Mouse (Mus musculus): ENCODE data around the gene Ppt2. TPM values are rescaled to one million over a fixed set of nuclear protein-coding genes. Genes with fewer than 3 reads are reported as not detected.

The Ppt2 gene
- total RNA-seq, 2 experiments from 2014 or later = 26.8 to 41.4 TPM

DNA sequence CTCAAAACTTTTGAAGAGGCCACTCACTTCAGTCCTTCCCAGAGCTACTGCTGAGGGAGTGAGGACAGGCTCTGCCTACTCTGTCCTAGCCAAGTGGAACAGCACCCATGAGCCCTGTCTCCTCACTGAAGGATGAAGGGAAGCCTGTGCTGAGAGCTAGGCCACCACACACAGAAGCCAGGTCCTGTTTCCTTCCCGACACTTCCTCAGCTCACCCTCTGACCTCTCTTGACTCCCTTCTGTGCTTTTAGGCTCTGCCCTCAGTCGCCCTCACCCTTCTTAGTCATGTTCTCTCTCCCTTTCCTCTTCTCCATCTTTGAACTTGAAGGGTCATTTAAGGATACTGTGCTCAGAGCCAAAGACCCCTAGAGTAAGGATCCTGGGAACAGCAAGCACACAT is 29.0 kb upstream of the Ppt2 start:
- ATAC-seq (ENCODE audit: poor library complexity, severe bottlenecking) = no peak

DNA sequence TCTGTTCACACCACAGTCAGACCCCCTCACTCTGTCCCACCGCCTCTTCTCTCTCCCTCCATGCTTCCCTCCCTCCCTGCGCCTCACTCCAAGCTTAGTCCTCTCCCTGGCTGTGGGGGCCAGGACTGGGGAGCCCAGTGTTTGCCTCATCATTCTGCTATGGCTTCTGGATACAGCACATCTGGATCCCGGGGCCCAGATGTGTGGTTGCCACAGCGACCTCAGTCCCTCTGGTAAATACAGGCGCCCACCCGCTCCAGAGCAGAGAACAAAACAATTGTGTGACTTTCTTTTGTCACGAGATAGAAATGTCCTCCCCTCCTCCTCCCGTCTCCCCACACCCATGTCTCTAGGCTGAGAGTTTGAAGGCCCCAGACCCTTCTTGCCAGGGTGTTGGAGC is 28.4 kb upstream of the Ppt2 start:
- no peak for ATAC-seq (ENCODE audit: poor library complexity, severe bottlenecking)

DNA sequence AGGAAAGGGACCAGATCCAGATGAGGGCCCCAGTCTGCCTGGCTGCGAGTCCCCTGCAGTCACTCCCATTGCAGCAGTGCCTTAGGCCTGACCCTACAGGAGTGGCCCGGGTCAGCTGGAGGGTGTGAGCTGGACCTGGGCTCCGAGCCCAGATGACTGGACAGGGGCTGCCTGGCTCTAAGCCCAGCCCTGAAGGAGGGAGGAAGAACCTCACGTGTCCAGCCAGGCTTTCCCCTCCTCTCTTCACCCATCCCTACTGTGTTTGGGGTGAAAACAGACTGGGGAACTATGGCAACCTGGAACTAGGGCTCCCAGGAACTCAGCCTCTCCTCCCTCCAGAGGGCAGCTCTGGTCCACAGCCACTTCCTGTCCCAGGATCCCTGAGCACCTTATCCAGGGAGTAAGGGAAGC is 27.3 kb upstream of the Ppt2 start:
- ATAC-seq (ENCODE audit: poor library complexity, severe bottlenecking) = no peak

DNA sequence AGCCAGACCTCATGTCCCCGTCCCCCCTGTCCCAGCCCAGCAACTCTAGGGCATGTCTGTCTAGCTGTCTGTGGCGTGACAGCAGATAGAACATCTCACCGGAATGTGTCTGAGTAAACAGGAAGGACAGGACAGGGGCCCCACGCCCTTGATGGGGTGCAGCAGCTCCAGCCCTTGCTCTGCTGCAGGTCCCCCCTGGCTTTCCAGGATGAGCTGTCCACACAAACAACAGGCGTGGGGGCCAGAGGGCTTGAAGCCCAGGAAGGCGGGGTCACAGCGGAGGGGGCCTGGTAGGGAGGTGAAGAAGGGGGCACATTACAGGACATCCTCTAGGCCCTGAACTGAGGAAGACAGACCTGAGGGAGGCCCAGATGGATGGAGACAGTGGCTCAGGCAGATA is 26.9 kb upstream of the Ppt2 start:
- ATAC-seq (ENCODE audit: poor library complexity, severe bottlenecking) = no peak

DNA sequence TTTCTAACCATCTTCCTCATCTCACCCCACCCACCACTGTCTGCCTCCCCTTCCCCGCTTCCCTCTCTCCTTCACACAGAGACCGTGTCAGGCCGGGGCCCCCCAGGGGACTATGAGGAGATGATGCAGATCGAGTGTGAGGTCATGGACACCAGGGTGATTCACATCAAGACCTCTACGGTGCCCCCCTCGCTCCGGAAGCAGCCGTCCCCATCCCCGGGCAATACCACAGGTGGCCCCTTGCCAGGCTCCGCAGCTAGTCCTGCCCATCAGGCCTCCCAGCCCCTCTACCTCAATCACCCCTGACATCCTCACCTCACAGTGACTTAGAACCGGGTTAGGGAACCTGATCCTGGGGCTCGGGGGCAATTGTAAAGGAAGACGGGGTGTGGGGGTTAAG is 26.1 kb upstream of the Ppt2 start:
- ATAC-seq (ENCODE audit: poor library complexity, severe bottlenecking) = no peak

DNA sequence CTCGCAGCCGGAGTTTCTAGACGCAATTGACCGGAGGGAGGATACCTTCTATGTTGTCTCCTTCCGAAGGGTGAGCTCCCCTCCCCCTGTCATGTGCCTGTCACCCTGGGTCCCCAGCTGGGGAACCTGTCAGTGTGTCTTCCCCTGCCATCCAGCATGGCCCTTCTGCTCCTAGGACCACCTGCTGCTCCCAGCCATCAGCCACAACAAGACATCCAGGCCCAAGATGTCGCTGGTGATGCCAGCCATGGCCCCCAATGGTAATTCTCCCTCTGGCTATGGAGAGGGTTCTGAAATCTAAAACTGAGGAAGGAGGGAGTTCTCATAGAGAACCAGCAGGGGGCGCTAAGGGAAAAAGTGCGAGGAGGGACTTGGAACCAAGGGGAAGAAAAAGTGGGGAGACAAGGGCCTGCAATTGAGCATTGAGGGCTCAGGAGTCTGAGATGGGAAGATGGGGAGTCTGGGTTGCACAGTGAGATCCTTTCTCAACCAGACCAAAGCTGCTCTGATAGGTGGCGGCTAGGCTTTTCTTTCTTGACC is 25.5 kb upstream of the Ppt2 start:
- peak; percentile 46 for ATAC-seq (ENCODE audit: poor library complexity, severe bottlenecking)

DNA sequence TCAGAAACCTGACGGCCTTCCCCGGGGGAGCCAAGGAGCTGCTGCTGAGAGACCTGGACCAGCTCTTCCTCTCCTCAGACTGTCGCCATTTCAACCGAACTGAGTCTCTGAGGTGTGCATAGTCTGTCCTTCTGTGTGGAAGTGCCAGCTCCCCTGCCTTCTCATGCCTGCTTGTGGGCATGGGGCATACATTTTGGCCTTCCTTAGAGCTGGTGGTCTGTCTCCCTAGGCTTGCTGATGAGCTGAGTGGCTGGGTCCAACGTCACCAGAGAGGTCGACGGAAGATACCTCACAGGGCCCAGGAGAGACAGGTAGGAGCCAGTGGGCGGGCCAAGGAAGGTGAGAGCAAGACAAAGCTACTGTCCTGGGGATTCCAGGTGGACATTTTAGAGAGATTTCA is 24.7 kb upstream of the Ppt2 start:
- ATAC-seq (ENCODE audit: poor library complexity, severe bottlenecking) = no peak

DNA sequence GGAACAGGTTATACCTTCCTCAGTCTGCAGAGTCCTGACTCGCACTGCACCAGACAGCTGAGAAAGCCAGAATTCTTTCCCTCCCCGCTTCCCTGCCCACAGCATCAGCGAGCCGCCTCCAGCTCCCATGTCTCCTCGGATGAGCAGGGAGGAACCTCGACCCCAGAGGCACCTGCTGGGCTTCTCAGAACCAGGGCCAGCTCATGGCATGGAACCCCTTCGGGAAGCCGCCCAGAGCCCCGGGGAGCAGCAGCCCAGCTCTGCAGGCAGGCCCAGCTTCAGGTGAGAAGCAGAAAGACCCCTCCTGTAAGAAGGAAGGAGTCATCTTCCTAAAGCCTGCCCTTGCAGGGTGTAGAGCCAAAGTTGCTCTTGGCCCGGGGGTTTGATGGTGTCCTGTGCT is 24.2 kb upstream of the Ppt2 start:
- ATAC-seq (ENCODE audit: poor library complexity, severe bottlenecking) = no peak

DNA sequence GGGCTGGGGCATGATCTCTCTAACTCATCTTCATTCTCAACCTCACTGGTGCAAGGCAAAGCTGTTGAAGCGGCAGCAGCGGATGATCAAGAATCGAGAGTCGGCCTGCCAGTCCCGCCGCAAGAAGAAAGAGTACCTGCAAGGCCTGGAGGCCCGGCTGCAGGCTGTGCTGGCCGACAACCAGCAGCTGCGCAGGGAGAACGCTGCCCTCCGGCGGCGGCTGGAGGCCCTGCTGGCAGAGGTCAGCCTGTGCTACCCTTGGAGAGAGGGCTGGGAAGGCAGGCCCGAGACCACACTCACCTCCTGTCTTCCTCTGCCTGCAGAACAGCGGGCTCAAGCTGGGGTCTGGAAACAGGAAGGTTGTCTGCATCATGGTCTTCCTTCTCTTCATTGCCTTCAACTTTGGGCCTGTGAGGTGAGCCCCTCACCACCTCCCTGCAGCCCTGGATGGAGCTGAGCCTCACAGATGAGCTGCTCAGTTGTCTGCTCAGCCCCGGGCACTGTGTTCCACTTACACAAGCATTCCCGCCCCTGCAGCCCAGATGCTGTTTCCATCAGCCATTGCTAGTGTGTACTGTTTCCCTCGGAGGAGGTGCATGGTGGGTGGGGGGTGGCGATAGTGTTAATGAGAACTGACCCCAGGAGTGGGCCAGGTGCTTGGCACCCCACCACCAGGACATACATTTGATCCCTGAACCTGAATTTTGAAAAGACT is 23.4 kb upstream of the Ppt2 start:
- ATAC-seq (ENCODE audit: poor library complexity, severe bottlenecking) = 0 out of 2 replicates have a peak, but pooled peaks have one; percentile 27

DNA sequence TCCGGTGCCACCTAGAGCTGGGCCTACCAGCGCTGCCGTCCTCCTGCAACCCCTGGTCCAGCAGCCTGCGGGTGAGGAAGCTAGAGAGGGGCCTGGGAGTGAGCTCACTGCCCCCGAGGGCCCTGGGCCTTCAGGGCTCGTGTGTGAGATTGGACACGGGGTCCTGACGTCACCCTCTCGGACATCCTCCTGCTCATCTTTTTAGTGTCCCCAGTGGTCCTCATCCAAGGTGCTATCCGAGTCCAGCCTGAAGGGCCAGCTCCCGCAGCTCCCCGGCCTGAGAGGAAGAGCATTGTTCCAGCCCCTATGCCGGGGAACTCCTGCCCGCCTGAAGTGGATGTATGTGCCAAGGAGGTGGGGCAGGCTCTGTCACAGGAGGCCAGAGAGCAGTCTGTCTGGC is 22.5 kb upstream of the Ppt2 start:
- no peak for ATAC-seq (ENCODE audit: poor library complexity, severe bottlenecking)

DNA sequence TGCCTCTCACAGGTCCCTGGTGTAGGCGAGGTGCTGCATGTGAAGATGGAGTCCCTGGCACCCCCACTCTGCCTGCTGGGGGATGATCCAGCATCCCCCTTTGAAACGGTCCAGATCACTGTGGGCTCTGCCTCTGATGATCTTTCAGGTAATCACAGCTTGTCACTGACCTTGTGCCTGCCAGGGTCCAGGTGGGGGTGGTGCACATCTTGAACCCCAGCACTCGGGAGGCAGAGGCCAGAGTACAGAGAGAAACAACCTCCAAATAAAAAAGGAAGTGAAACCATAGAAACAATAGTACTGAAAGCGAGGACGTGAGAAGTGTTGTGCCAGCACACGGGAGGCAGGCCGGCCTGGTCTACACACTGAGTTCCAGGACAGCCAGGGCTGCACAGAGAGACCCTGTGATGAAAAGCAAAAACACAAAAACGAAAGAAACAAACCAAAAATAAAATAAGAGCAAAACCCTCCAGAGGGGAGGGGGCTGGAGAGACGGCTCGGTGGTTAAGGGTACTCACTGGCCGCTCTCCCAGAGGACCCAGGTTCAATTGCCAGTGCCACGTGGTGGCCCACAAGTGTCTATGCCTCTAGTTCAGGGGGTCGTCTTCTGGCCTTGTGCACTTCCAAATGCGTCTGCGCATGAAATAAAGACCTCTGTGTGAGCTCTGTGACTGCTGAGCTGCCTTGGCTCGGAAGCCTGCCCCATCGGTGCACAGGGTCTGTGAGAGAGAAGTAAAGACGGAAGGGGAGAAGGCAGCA is 21.0 kb upstream of the Ppt2 start:
- no peak for ATAC-seq (ENCODE audit: poor library complexity, severe bottlenecking)

DNA sequence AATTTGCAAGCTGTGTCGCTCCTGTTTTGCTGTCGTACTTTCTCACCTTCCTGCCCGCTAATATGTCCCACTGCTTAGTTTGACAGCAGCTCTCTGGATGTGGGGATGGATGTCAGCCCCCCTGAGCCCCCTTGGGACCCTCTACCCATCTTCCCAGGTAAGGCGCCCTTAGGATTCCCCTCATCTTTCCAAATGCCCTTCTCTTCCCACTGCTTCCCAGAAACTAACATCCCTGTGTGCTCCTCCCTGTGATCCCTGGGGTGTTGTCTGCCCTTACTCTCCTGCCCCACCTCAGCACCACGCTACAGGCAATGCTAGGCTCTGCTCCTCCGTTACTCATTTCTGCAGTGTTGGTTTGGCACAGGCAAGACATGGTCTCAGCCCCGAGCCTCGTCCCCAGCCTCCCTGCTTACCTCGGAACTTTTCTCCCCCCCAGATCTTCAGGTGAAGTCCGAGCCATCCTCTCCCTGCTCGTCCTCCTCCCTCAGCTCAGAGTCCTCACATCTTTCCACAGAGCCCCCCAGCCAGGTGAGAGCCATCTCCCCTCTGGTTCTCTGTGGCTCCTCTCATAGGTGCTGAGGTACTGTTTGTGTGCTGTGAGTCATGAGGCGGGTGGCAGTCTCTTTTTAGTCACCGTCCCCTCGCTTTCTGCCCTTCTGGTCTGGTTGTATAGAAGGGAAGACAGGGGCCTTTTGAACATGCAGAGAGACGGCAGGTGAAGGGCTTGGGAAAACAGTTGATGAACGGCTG is 20.0 kb upstream of the Ppt2 start:
- ATAC-seq (ENCODE audit: poor library complexity, severe bottlenecking) = no peak

DNA sequence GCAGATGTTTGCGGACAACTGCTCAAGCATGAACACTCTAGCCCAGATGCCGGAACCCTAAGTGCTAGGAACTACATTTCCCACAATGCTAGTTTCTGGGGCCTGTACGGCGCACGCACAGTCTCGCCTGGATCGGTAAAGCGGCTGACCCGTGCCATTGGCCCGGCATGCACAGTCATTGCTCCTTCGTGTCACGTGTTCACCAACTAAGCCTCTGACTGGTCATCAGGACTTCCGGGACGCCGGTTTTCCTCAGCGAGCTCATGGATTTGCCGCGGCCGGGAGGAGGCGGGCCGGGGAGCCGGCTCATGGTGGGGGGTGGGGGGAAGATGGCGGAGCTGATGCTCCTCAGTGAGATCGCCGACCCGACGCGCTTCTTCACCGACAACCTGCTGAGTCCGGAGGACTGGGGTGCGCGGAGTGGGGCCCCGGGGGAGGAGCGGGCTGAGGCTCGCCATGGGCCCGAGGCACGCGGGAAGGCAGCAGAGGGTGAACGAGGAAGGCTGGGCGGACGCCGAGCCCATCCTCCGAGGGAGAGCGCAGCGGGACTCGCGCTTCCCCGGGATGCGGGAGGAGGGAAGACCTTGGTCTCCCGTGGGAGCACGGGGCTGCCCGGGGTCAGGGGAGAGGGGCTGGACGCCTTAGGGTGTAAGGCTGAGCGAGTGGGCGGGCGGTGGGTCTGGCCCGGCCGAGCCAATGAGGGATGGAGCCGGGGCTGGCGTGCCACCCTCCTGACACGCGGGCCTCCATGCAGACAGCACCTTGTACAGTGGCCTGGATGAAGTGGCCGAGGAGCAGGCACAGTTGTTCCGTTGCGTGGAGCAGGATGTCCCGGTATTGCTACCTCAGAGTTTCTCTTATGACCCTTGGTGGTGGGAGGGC is 18.8 kb upstream of the Ppt2 start, which contains the start of gene Atf6b:
Atf6b (plus strand) TSS at position 241 of the 882 bp plus-strand sequence.
- peak; percentile 92 for ATAC-seq (ENCODE audit: poor library complexity, severe bottlenecking)

DNA sequence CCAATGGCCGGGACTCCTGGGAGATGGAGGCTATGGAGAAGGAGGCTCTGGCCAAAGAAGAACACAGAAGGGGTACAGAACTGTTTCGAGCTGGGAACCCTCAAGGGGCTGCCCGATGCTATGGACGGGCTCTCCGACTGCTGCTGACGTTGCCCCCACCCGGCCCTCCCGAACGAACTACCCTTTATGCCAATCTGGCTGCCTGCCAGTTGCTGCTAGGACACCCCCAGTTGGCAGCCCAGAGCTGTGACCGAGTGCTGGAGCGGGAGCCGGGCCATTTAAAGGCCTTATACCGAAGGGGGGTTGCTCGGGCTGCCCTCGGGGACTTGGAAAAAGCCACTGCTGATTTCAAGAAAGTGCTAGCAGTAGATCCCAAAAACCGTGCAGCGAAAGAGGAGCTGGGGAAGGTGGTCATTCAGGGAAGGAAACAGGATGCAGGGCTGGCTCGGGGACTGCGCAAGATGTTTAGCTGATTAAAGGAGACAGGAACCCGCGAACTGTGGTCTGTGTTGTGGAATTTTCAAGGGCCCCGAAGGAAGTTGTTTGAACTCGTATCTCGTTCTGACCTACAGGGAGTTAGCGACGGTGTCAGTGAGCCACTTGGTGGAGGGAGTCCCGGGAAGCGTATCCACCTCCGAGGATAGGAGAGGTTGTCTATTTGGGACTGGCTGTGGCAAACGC is 17.7 kb upstream of the Ppt2 start:
- no peak for ATAC-seq (ENCODE audit: poor library complexity, severe bottlenecking)

DNA sequence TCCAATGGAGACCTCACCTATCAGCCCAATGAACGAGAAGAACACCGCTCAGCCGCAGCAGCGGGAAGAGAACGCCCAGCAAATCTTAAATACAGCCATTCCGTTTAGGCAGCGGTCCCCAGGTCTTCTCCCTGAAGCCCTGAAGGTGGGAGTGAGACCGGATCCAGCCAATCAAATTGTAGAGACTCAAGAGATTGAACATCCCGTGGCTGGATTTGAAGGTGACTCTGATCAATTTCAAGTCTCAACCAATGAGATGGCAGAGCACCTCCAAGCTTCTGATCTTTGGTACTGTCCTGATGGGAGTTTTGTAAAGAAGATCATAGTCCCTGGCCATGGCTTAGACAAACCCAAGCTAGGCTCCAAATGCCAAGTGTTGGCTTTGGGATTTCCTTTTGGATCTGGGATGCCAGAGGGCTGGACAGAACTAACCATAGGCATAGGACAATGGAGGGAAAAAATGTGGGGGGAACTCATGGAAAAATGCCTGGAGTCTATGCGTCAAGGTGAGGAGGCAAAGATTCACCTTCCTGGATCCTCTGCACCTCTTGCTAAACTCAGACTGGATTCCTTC is 17.0 kb upstream of the Ppt2 start:
- no peak for ATAC-seq (ENCODE audit: poor library complexity, severe bottlenecking)

DNA sequence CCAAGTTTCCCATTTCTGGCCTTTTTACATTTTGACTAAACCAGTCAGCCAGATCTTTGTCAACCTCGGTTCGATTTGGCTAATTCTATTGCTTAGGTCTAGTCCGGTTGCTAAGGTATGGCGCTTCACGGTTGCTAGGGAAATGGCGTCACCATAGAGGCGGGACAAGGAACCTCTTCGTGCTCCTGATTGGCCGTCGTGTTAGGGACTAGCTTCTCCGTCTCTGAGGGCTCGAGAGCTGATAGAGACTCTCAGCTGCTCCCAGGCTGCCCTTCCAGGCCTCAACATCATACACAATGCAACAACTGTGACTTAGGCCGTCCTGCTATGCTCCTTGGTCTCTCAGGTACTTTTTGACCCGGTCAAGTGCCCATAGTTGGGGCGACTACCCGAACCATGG is 16.3 kb upstream of the Ppt2 start, which contains the start of gene Fkbpl:
Fkbpl (plus strand) TSS at position 157 of the 400 bp plus-strand sequence.
- ATAC-seq (ENCODE audit: poor library complexity, severe bottlenecking) = peak; percentile 80

DNA sequence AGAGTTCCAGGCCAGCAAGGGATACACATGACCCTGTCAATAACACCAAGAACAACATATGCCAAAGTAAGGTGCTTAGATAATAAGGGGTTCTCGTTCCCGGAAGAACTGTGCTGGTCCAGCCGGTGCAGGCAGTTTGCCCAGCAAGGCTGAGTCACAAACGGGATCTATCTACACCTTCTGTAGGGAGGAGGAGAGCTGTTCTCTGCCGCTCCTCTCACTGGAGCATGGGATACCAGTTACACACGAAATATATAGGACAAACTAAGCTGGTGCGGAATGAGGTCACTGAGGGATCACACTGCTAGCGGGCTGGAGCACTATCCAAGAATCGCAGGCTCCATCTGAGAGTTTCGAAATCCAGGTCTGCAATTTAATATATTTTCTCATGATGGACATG is 15.6 kb upstream of the Ppt2 start:
- ATAC-seq (ENCODE audit: poor library complexity, severe bottlenecking) = no peak

DNA sequence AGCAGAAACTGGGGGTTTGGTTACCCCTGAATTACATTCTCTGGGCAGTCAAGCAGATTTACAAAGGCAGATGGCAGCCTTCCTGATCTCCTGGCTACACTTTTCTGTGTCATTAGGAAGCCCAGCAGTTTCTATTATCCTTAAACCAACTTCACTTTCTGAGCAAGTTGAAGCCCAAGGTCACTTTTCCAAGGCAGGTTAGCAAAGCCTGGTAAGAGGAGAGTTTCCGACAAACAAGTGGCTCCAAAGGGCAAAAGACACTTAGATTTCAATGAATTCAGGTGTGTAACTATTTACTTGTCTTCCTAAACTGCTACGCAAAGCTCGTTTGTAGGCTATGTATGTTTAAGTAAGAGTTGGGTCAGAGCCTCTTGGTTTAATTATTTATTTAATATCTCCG is 15.1 kb upstream of the Ppt2 start:
- ATAC-seq (ENCODE audit: poor library complexity, severe bottlenecking) = no peak

DNA sequence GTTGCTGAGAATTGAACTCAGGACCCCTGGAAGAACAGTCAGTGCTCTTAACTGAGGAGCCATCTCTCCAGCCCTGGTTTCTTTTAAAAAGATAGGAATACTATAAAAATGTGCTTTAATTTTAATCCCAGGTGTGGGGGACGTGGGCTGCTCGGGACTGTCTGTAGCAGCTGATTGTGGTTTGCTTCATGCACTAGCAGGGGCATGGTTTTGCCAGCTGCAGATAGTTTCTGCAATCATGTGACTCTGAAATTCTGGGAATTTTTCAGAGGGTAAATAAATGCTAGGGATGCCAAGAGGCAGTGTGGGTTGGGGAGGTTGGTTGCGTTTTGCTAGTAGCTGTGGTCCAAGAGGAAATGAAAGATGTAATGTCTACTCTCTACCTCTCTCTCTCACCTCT is 13.6 kb upstream of the Ppt2 start:
- no peak for ATAC-seq (ENCODE audit: poor library complexity, severe bottlenecking)

All from megakaryocyte, adult 5-6 weeks (primary cell).